Mouse (Mus musculus): ENCODE data around the gene Ptprm. TPM values are rescaled to one million over a fixed set of nuclear protein-coding genes. Genes with fewer than 3 reads are reported as not detected.

Gene Ptprm
- polyA plus RNA-seq, 1 experiment from 2014 or later, result 16.5 TPM

GRCm38 (mm10) chr17:66697650-66698049, 656.6 kb downstream of the Ptprm start:
- Histone ChIP-seq H3K4me1 (peaks cover 17% of the 10 kb centered on the region), H3K9me3 (replicated peaks) (no peaks in the 10 kb centered on the region), H3K9ac (no peak overlapping the region), H3K27ac (no peak overlapping the region), H3K36me3 (no peaks in the 10 kb centered on the region), H3K27me3 (no peaks in the 10 kb centered on the region), H3K4me3 (no peak overlapping the region), H3K4me2 (replicated peaks) (no peak overlapping the region)
- 88% methylated on average over 12 of the region's 12 CpGs for WGBS
- ATAC-seq (ENCODE audit: low FRiP score), result no peak

GRCm38 (mm10) chr17:66696531-66697172, 657.6 kb downstream of the Ptprm start:
- WGBS, result 56% methylated on average over 10 of the region's 10 CpGs
- Histone ChIP-seq H3K4me2 (replicated peaks) (no peak overlapping the region), H3K4me1 (peaks cover 13% of the 10 kb centered on the region), H3K27ac (no peak overlapping the region), H3K4me3 (no peak overlapping the region), H3K27me3 (no peaks in the 10 kb centered on the region), H3K9ac (no peak overlapping the region), H3K9me3 (replicated peaks) (no peaks in the 10 kb centered on the region), H3K36me3 (no peaks in the 10 kb centered on the region)
- no peak for ATAC-seq (ENCODE audit: low FRiP score)

DNA sequence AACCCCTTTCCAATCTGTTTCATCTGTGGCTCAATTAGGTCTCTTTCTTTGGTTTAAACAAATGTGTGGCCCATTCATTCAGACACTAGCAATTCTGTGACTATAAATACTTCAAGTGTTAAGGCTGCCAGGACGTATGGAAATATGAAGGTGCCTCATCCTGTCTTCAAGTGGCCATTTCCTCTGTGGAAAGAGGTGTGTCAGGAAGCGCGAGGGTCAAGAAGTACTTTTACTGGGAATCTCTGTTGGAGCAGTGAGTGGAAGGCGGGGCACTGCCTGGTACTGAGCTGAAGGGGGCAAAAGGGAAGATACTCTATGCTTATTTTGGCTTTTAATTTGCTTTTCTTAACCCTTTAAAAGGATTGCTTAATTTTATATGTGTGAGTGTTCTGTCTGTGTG, 659.9 kb downstream of the Ptprm start:
- ATAC-seq (ENCODE audit: low FRiP score), result no peak
- Histone ChIP-seq H3K9ac (no peak overlapping the region), H3K36me3 (no peaks in the 10 kb centered on the region), H3K4me2 (replicated peaks) (no peak overlapping the region), H3K4me1 (peaks cover 13% of the 10 kb centered on the region), H3K9me3 (replicated peaks) (no peaks in the 10 kb centered on the region), H3K27ac (0 out of 2 replicates have a peak overlapping the region, but pooled peaks have one; percentile 44), H3K27me3 (no peaks in the 10 kb centered on the region), H3K4me3 (no peak overlapping the region)
- WGBS, result 81% methylated on average over 4 of the region's 4 CpGs

DNA sequence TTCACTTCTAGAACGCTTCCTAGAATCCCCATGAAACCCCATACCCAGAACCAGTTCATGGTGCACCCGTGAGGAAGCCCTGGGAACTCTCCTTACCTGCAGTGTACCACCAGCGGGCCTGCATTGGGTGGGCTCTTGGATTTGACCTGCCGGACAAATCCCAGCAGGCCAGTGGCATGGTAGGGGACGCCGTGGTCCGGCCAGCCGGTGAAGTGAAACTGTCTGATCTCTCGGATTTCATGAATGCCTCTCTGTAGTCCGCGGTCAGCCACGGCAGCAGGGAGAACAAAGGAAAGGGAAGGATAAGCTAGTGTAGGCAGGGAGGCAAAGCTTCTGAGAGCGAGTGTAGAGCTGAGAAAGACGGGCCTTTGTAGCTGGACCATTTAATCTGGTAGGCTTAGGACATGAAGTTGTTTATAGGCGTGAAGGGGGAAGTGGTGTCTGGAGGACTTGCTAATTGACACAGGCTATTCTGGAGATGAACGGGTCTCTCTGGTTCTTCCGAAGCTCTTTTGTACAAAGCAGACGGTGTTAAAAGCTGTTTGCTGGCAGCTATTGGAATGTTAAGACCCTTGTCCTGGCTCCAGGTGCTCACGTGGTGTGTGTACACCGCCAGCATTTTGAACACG, 660.5 kb downstream of the Ptprm start:
- 0 out of 2 replicates have a peak, but pooled peaks cover 3% of the 10 kb centered on the region for H3K36me3 ChIP-seq
- H3K9me3 ChIP-seq (replicated peaks), result no peaks in the 10 kb centered on the region
- H3K27ac ChIP-seq, result 0 out of 2 replicates have a peak overlapping the region, but pooled peaks have one; percentile 44
- H3K4me1 ChIP-seq, result peaks cover 13% of the 10 kb centered on the region
- no peak overlapping the region for H3K4me3 ChIP-seq
- ATAC-seq (ENCODE audit: low FRiP score), result peak; percentile 71
- H3K27me3 ChIP-seq, result no peaks in the 10 kb centered on the region
- 0 out of 2 replicates have a peak overlapping the region, but pooled peaks have one; percentile 6 for H3K9ac ChIP-seq
- WGBS, result 37% methylated on average over 21 of the region's 21 CpGs
- peak overlapping the region; percentile 13; the same call in 1 of the 2 replicates for H3K4me2 ChIP-seq (replicated peaks)

DNA sequence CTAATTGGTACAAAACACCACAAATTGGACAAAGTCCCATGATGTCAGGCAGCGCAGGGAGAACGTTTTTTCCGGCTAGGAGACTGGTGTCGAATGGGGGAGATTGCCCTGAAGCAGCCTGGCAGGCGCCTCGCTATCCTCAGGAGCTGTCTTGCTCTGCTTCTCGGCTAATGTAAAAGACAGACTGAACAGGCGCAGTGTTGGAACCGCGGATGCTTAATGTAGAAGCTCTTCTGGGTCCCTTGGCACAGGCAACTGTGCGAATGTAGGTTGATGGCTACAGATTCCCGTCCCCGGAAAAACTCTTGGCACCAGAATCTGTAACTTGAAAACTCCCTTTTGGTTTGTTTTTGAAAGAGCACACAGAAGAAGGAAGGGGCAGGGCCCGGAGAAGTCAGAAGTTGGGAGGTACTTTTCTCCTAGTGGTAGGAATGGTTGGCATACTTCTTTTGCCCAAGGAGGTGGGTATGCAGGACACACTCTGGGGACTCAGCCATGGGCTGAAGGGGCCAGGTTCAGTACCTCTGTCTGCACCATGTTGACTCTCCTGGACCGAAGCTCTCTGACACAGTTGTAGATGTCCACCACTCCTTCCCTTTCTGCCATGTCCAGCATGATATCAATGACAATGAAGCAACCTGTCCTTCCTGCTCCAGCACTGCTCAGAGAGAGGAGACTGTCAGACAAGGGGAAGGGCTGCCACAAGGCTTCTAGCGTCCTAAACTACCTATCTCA, 661.1 kb downstream of the Ptprm start:
- ATAC-seq (ENCODE audit: low FRiP score), result no peak; the same call in none of the 2 replicates
- 0 out of 2 replicates have a peak overlapping the region, but pooled peaks have one; percentile 13 for H3K4me2 ChIP-seq (replicated peaks)
- H3K27ac ChIP-seq, result 0 out of 2 replicates have a peak overlapping the region, but pooled peaks have one; percentile 44

GRCm38 (mm10) chr17:66688179-66688578, 666.1 kb downstream of the Ptprm start:
- no peak for ATAC-seq (ENCODE audit: low FRiP score)
- Histone ChIP-seq H3K9ac (no peak overlapping the region), H3K27ac (peak overlapping the region; percentile 52; the same call in 1 of the 2 replicates), H3K4me2 (replicated peaks) (no peak overlapping the region), H3K36me3 (0 out of 2 replicates have a peak, but pooled peaks cover 3% of the 10 kb centered on the region), H3K9me3 (replicated peaks) (no peaks in the 10 kb centered on the region), H3K4me1 (0 out of 2 replicates have a peak, but pooled peaks cover 2% of the 10 kb centered on the region), H3K27me3 (no peaks in the 10 kb centered on the region), H3K4me3 (no peak overlapping the region)
- WGBS, result 92% methylated on average over 9 of the region's 9 CpGs

More for the DNA sequence above, 661.1 kb downstream of the Ptprm start:
- H3K4me3 ChIP-seq, result no peak overlapping the region
- H3K9ac ChIP-seq, result no peak overlapping the region
- H3K36me3 ChIP-seq, result 0 out of 2 replicates have a peak, but pooled peaks cover 3% of the 10 kb centered on the region
- no peaks in the 10 kb centered on the region for H3K9me3 ChIP-seq (replicated peaks)
- H3K4me1 ChIP-seq, result peaks cover 13% of the 10 kb centered on the region
- WGBS, result 90% methylated on average over 16 of the region's 16 CpGs
- no peaks in the 10 kb centered on the region for H3K27me3 ChIP-seq

GRCm38 (mm10) chr17:66687543-66687942, 666.7 kb downstream of the Ptprm start:
- 77% methylated on average over 4 of the region's 4 CpGs for WGBS
- ATAC-seq (ENCODE audit: low FRiP score), result no peak
- H3K9me3 ChIP-seq (replicated peaks), result no peaks in the 10 kb centered on the region
- H3K4me1 ChIP-seq, result 0 out of 2 replicates have a peak, but pooled peaks cover 2% of the 10 kb centered on the region
- H3K4me2 ChIP-seq (replicated peaks), result no peak overlapping the region
- no peak overlapping the region for H3K4me3 ChIP-seq
- 0 out of 2 replicates have a peak, but pooled peaks cover 3% of the 10 kb centered on the region for H3K36me3 ChIP-seq
- no peak overlapping the region for H3K9ac ChIP-seq
- H3K27me3 ChIP-seq, result no peaks in the 10 kb centered on the region
- H3K27ac ChIP-seq, result peak overlapping the region; percentile 52

DNA sequence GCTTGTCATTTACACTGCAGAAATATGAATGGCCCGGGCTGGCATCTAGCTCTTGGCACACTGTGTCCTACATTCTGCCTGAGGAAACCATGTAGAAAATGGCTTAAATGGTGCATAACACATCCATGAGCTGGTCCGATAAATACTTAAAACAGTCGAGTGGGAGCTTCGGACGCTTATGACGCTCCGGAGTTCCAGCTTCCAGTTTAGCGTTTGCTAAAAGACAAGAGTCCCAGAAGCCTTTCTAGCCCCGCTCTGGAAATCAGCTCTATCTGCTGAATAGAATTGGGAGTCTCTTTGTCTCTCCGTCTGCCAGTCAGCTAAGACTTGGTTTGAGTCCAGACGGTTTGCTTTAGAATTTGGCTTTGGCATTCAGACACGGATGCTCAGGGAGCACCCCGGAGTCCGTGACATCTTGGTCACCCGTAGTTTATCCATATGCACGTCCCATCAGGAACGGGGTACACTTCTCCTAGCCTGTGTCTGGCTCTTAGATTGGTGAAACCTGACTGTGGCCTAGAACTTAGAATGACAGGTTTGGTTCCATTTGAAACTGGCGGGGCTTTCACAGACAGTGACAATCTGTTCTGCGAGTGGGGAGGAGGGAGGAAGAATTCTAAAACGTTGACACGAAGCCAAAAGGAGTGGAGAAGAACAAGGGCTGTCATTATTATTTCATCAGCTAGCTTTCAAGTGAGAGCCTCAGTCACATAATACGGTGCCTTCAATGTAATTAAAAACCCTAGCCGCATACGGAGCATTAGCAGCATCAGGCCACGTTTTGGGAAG, 667.4 kb downstream of the Ptprm start:
- H3K4me3 ChIP-seq, result no peak overlapping the region
- H3K27ac ChIP-seq, result peak overlapping the region; percentile 52
- WGBS, result 70% methylated on average over 25 of the region's 25 CpGs
- 0 out of 2 replicates have a peak, but pooled peaks cover 2% of the 10 kb centered on the region for H3K4me1 ChIP-seq
- H3K9ac ChIP-seq, result no peak overlapping the region
- H3K27me3 ChIP-seq, result no peaks in the 10 kb centered on the region
- H3K9me3 ChIP-seq (replicated peaks), result no peaks in the 10 kb centered on the region
- ATAC-seq (ENCODE audit: low FRiP score), result peak; percentile 56
- H3K4me2 ChIP-seq (replicated peaks), result no peak overlapping the region
- H3K36me3 ChIP-seq, result 0 out of 2 replicates have a peak, but pooled peaks cover 3% of the 10 kb centered on the region

DNA sequence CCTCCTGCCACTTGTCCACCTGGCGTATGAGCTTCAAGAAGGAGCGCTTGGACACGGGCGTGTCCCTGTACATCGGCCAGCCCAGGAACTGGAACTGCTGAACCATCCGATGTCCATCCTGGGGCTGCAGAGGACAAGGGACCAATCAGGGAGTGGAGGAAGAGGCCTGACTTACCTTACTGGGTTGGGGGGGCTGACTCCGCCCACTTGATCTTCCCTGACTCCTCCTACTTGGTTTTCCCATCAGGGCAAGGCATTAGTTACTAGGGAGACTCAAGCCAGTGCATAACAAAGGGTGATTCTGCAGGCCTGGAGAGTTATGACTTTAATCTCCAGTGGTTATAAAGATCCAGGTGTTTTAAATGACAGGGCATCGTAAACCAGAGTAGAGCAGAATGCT, 670.8 kb downstream of the Ptprm start:
- H3K27me3 ChIP-seq, result no peaks in the 10 kb centered on the region
- H3K9ac ChIP-seq, result no peak overlapping the region
- H3K4me1 ChIP-seq, result 0 out of 2 replicates have a peak, but pooled peaks cover 2% of the 10 kb centered on the region
- H3K4me2 ChIP-seq (replicated peaks), result no peak overlapping the region
- ATAC-seq (ENCODE audit: low FRiP score), result no peak
- H3K27ac ChIP-seq, result no peak overlapping the region
- H3K9me3 ChIP-seq (replicated peaks), result no peaks in the 10 kb centered on the region
- no peak overlapping the region for H3K4me3 ChIP-seq
- H3K36me3 ChIP-seq, result no peaks in the 10 kb centered on the region
- 70% methylated on average over 8 of the region's 8 CpGs for WGBS

- Histone ChIP-seq H3K4me3 (no peak overlapping the region), H3K4me2 (replicated peaks) (no peak overlapping the region), H3K36me3 (no peaks in the 10 kb centered on the region), H3K9ac (no peak overlapping the region), H3K27ac (no peak overlapping the region), H3K9me3 (replicated peaks) (no peaks in the 10 kb centered on the region), H3K27me3 (no peaks in the 10 kb centered on the region), H3K4me1 (no peaks in the 10 kb centered on the region)
- WGBS, result 23% methylated on average over 4 of the region's 4 CpGs
- ATAC-seq (ENCODE audit: low FRiP score), result 0 out of 2 replicates have a peak, but pooled peaks have one; percentile 62
Observed at GRCm38 (mm10) chr17:66680662-66681061, 673.6 kb downstream of the Ptprm start.

DNA sequence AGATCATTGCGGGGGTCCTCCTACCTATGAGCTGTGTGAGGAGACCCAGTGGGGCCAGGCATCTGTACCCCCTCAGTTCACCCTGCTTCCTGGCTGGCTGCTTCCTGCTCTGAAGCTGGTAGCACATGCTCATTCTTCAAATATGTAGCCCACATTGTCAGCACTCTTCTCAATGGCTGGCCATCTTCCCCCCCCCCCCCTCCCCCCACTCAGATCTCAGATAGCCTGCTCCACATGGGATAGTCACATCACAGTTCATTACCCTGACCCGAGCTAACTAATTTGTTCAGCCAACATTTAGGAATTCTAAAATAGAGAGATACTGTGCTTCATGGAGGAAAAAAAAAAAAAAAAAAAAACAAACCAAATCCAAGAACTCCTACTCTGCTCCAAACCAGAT, 679.6 kb downstream of the Ptprm start:
- ATAC-seq (ENCODE audit: low FRiP score), result no peak
- Histone ChIP-seq H3K36me3 (no peaks in the 10 kb centered on the region), H3K4me1 (peaks cover 2% of the 10 kb centered on the region; the same call in 1 of the 2 replicates), H3K27ac (no peak overlapping the region), H3K4me2 (replicated peaks) (no peak overlapping the region), H3K9ac (no peak overlapping the region), H3K9me3 (replicated peaks) (no peaks in the 10 kb centered on the region), H3K27me3 (no peaks in the 10 kb centered on the region), H3K4me3 (no peak overlapping the region)
- WGBS, result 63% methylated on average over 2 of the region's 2 CpGs

Measured in hindbrain, embryonic 12.5 days (tissue).